Mouse (Mus musculus) hindbrain, embryonic 12.5 days (tissue): ENCODE results near the gene Slc16a6. TPM values are rescaled to one million over a fixed set of nuclear protein-coding genes. Genes with fewer than 3 reads are reported as not detected.
"Not testable (repeated sequence)": the region's sequence is repeated elsewhere in the genome, so short reads cannot be mapped to it uniquely, and the experiment has no call there.

Experiments used
- ATAC-seq: fragments of 200-750 bp; cut with Nextera tagmentation; 2 replicates; pipeline ENCODE4 v1.8.0; 2017; ENCODE audit warnings: moderate TSS enrichment; ENCODE audit not compliant: low FRiP score
- H3K27ac ChIP-seq: fragments of 300-500 bp; sonication (generic); 2 replicates; pipeline ENCODE4 v1.5.1; 2016; ENCODE audit warnings: mild to moderate bottlenecking
- H3K27me3 ChIP-seq: fragments of 300-500 bp; sonication (generic); 2 replicates; pipeline ENCODE4 v1.6.1; 2016; ENCODE audit warnings: mild to moderate bottlenecking
- H3K36me3 ChIP-seq: fragments of 300-500 bp; sonication (generic); 2 replicates; pipeline ENCODE4 v1.6.1; 2016; ENCODE audit warnings: mild to moderate bottlenecking
- H3K4me1 ChIP-seq: fragments of 300-500 bp; sonication (generic); 2 replicates; pipeline ENCODE4 v1.6.1; 2016
- H3K4me2 ChIP-seq: fragments of 300-500 bp; sonication (generic); replicated peaks from 2 replicates; pipeline ENCODE4 v1.6.1; 2016; ENCODE audit warnings: mild to moderate bottlenecking
- H3K4me3 ChIP-seq: fragments of 300-500 bp; sonication (generic); 2 replicates; pipeline ENCODE4 v1.5.1; 2016; ENCODE audit warnings: mild to moderate bottlenecking
- H3K9ac ChIP-seq: fragments of 300-500 bp; sonication (generic); 2 replicates; pipeline ENCODE4 v1.6.1; 2016; ENCODE audit warnings: mild to moderate bottlenecking, moderate library complexity
- H3K9me3 ChIP-seq: fragments of 300-500 bp; sonication (generic); replicated peaks from 2 replicates; pipeline ENCODE4 v1.6.1; 2016; ENCODE audit warnings: mild to moderate bottlenecking
- WGBS: fragments of 180-500 bp; shearing (Covaris S2); methylation state at CpG from one replicate; pipeline ENCODE4 v1.1.7; 2016; 5-methylcytosine and 5-hydroxymethylcytosine counted together
- polyA plus RNA-seq: library from polyadenylated mRNA; unstranded; fragments of >200 nt; fragmentation: Nextera tagmentation; extraction: Ambion mirVana; gene quantifications from 2 replicates; pipeline ENCODE4 v1.2.1, GENCODE M21; 2016

The Slc16a6 gene
- polyA plus RNA-seq, 1 experiment from 2014 or later, result 4.0 TPM

DNA sequence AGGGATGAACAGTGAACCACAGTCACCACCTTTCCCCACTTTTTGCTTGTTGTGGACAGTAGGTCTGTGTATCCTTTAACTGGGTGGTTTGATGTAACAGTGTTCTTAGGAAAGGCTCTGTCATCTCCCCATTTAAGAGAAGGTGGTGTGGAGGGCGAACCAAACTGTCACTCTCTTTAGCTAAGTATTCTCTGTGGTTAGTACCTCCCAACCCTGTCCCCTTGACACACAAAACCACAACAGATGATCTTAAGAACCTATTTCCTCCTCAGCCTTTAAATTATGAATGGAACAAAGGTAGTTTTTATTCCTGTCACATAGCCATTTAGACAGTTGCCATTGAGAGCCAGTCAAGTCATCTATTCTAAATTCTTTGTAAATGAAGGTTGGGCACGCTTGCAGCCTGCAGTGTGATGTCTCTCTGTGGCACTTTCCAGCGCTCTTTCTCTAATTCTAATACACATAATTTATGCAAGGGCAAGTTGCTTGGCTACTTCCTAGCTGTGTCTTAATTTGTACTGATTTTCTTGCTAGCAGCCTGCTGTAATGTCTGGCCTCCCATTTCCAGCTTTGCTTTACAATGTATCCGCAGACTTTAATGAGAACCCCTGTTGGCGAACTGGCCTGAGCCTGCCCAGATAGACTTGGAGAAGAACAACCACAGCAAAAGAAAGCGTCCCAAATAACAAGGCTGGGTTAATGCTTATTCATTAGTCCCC lies 23.8 kb upstream of the Slc16a6 start:
- Histone ChIP-seq H3K4me1 (peaks cover 17% of the 10 kb centered on the region), H3K4me3 (no peak overlapping the region), H3K36me3 (no peaks in the 10 kb centered on the region), H3K27ac (no peak overlapping the region), H3K27me3 (no peaks in the 10 kb centered on the region), H3K4me2 (no peak overlapping the region), H3K9ac (no peak overlapping the region), H3K9me3 (no peaks in the 10 kb centered on the region)
- ATAC-seq, result peak; percentile 48; the same call in 1 of the 2 replicates
- 60% methylated on average over 6 of the region's 6 CpGs for WGBS

GRCm38 (mm10) chr11:109496475-109496993 lies 23.1 kb upstream of the Slc16a6 start:
- no peak overlapping the region for H3K9ac ChIP-seq
- no peak overlapping the region for H3K4me2 ChIP-seq
- no peak overlapping the region for H3K4me3 ChIP-seq
- H3K27me3 ChIP-seq, result no peaks in the 10 kb centered on the region
- WGBS, result 82% methylated on average over 7 of the region's 7 CpGs
- H3K36me3 ChIP-seq, result no peaks in the 10 kb centered on the region
- no peaks in the 10 kb centered on the region for H3K9me3 ChIP-seq
- no peak for ATAC-seq
- H3K4me1 ChIP-seq, result peaks cover 17% of the 10 kb centered on the region
- H3K27ac ChIP-seq, result no peak overlapping the region

DNA sequence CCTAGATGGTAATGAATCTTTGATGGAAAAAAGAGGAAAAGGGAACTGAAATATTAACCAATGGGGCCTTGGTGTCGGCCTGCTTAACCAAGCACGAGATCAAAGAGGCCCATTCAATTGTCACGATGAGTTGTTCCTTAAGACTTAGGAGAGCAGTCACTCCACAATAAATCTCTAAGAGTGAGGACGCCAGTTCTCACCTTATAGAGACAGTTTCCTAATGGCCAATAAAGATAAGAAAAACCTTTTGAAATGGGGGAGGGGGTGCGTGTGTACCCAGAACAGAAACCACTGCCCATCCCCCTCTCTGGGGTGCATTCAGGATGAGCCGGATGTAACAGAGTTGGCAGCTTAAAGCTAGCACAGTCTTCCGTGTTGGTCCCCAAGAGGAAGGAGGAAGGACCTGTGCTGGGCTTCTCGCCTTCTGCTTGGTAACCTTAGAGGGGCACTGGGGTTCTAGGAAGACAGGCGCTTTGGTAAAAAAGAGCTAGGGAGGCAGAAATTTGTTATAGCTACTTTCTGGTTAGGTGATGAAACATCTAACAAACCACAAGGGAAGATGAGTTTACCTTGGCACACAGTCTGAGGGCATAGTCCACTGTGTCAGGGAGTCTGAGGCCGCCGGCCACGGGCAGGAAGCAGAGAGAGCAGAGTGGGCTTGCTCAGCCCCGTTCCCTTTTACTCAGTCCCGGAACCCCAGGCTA lies 22.5 kb upstream of the Slc16a6 start:
- H3K4me3 ChIP-seq, result no peak overlapping the region
- 62% methylated on average over 14 of the region's 14 CpGs for WGBS
- no peak for ATAC-seq

DNA sequence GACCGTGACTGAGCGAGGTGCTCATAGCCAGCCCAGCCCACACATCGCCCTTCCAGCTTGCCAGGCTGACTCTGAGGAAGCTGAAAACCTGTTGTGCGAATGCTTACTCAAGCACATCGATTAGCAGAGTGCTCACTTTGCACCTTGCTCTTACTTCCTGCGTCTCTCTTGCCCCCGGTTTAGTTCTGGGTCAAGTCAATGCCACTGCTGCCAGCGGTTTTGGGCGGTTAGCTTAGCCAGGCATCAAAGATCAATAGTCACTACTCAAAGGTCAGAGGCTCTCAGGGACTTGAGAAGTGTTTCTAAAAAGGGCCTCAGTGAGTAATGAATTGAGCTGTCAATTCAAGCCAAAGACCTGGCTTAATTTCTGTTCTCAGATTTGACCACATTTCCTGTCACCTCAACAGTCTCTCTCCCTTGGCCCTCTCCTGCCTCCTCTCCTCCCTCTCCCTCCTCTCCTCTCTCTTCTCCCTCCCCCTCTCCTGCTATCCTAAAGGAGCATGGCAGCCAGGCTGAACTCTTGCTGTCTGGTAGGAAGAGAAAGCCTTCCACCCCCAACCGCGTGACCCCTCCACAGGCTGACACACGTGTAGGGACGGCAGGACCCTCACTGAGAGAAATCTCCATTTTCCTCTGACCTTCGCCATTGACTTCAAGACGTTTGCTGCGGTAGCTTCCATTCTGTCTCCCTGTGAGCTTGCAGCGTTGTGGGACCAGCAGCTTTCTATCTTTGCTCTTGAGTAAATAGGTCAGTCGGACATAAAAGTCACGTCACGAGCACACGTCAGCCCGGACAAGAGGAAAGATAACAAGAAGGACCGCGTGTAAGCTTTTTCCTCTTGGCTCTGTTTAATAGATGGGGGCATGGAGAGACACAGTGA lies 21.7 kb upstream of the Slc16a6 start:
- H3K4me2 ChIP-seq, result no peak overlapping the region
- no peak overlapping the region for H3K27ac ChIP-seq
- H3K27me3 ChIP-seq, result no peaks in the 10 kb centered on the region
- WGBS, result 54% methylated on average over 24 of the region's 24 CpGs
- H3K36me3 ChIP-seq, result no peaks in the 10 kb centered on the region
- no peak overlapping the region for H3K9ac ChIP-seq
- H3K4me3 ChIP-seq, result no peak overlapping the region
- ATAC-seq, result no peak
- H3K4me1 ChIP-seq, result peaks cover 17% of the 10 kb centered on the region
- H3K9me3 ChIP-seq, result no peaks in the 10 kb centered on the region

More for the DNA sequence above, 22.5 kb upstream of the Slc16a6 start:
- Histone ChIP-seq H3K27ac (no peak overlapping the region), H3K9me3 (no peaks in the 10 kb centered on the region), H3K36me3 (no peaks in the 10 kb centered on the region), H3K4me2 (no peak overlapping the region), H3K4me1 (peaks cover 17% of the 10 kb centered on the region), H3K9ac (no peak overlapping the region), H3K27me3 (no peaks in the 10 kb centered on the region)

GRCm38 (mm10) chr11:109492847-109493464 lies 19.6 kb upstream of the Slc16a6 start:
- not testable (repeated sequence) for ATAC-seq, H3K4me2 ChIP-seq, H3K4me3 ChIP-seq, H3K9ac ChIP-seq, H3K27ac ChIP-seq, H3K36me3 ChIP-seq, H3K9me3 ChIP-seq, H3K27me3 ChIP-seq
- peaks cover 15% of the 10 kb centered on the region for H3K4me1 ChIP-seq
- 78% methylated on average over 8 of the region's 8 CpGs for WGBS

GRCm38 (mm10) chr11:109491844-109492243 lies 18.4 kb upstream of the Slc16a6 start:
- no peaks in the 10 kb centered on the region for H3K27me3 ChIP-seq
- H3K36me3 ChIP-seq, result no peaks in the 10 kb centered on the region
- H3K9ac ChIP-seq, result no peak overlapping the region
- no peak overlapping the region for H3K4me3 ChIP-seq
- H3K4me1 ChIP-seq, result peaks cover 8% of the 10 kb centered on the region; the same call in 1 of the 2 replicates
- ATAC-seq, result no peak
- no peak overlapping the region for H3K4me2 ChIP-seq
- WGBS, result 90% methylated on average over 4 of the region's 4 CpGs
- H3K9me3 ChIP-seq, result no peaks in the 10 kb centered on the region
- no peak overlapping the region for H3K27ac ChIP-seq

DNA sequence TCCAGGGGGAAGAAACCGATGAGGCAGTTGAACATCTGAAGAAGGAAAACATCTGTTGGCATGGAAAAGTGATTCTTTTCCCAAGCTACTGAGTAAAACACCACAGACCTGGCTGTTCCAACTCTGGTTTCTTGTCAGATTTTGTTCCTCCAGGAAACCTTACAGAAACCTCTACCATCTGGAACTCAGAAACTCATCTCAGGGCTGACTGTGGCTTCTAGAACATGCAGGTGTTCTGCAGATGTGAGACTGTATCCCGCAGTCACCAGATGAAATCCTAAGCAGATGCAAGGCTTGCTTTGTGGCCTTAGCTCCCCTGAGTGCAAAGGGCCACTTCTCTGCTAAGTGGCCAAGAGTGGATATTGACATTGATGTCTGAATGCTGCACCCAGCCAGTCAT lies 16.4 kb upstream of the Slc16a6 start:
- Histone ChIP-seq H3K4me3 (no peak overlapping the region), H3K9ac (no peak overlapping the region), H3K4me1 (0 out of 2 replicates have a peak, but pooled peaks cover 4% of the 10 kb centered on the region), H3K27ac (no peak overlapping the region), H3K9me3 (no peaks in the 10 kb centered on the region), H3K4me2 (no peak overlapping the region), H3K36me3 (no peaks in the 10 kb centered on the region), H3K27me3 (no peaks in the 10 kb centered on the region)
- 86% methylated on average over 2 of the region's 2 CpGs for WGBS
- no peak for ATAC-seq

- no peak overlapping the region for H3K9ac ChIP-seq
- no peak overlapping the region for H3K4me3 ChIP-seq
- H3K27ac ChIP-seq, result no peak overlapping the region
- no peaks in the 10 kb centered on the region for H3K36me3 ChIP-seq
- H3K27me3 ChIP-seq, result no peaks in the 10 kb centered on the region
- no peak overlapping the region for H3K4me2 ChIP-seq
- ATAC-seq, result no peak
- no peaks in the 10 kb centered on the region for H3K9me3 ChIP-seq
- WGBS, result 86% methylated on average over 10 of the region's 10 CpGs
- 0 out of 2 replicates have a peak, but pooled peaks cover 4% of the 10 kb centered on the region for H3K4me1 ChIP-seq
Observed at GRCm38 (mm10) chr11:109487991-109488684, 14.7 kb upstream of the Slc16a6 start.

DNA sequence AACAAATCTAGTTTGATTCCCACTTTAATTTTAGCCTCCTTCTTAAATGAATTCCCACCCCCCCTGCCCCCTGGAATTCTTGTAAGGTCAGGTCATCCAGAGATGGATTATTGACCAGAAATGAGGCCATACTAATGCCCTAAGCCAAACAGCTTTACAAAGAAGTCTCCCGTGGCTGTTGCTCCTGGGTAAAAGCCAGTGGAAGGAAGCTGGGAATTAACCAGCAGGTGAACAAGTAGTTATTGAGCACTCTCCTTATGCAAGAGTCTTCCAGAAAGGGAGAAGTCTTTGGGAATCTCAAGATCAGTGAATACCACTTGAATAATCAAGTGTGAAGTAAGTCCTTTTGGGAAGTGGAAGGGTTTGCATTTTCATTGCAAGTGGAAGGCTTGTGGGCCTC lies 13.7 kb upstream of the Slc16a6 start:
- Histone ChIP-seq H3K27ac (no peak overlapping the region), H3K9me3 (no peaks in the 10 kb centered on the region), H3K27me3 (no peaks in the 10 kb centered on the region), H3K9ac (no peak overlapping the region), H3K4me1 (0 out of 2 replicates have a peak, but pooled peaks cover 4% of the 10 kb centered on the region), H3K36me3 (no peaks in the 10 kb centered on the region), H3K4me3 (no peak overlapping the region), H3K4me2 (no peak overlapping the region)
- whole genome bisulfite sequencing, result 43% methylated on average over 1 of the region's 1 CpGs
- no peak for ATAC-seq

- no peak overlapping the region for H3K4me2 ChIP-seq
- H3K4me1 ChIP-seq, result 0 out of 2 replicates have a peak, but pooled peaks cover 4% of the 10 kb centered on the region
- H3K27me3 ChIP-seq, result no peaks in the 10 kb centered on the region
- H3K9me3 ChIP-seq, result no peaks in the 10 kb centered on the region
- H3K27ac ChIP-seq, result no peak overlapping the region
- H3K36me3 ChIP-seq, result no peaks in the 10 kb centered on the region
- no peak for ATAC-seq
- no peak overlapping the region for H3K9ac ChIP-seq
- H3K4me3 ChIP-seq, result no peak overlapping the region
- 73% methylated on average over 15 of the region's 15 CpGs for WGBS
Observed at GRCm38 (mm10) chr11:109485398-109486045, 12.1 kb upstream of the Slc16a6 start.

DNA sequence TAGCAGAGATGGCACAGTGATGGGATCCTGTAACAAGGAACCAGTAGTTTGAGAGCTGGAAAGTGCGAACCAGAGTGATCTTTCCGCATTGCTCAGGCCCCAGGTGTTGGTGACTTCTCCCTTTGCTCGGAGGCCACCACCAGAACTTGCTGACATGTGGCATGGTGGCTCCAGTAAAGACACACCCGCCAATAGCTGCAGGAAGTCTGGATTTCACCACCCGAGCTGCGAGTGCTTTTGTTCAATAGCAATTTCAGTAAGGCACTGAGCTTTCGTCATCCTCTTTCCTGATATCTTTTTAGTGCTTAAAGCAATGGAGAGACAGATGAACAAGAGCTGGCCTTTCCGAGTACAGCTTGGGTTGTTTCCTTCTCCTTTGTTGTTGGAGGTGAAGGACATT lies 7.0 kb upstream of the Slc16a6 start:
- no peak overlapping the region for H3K4me3 ChIP-seq
- no peak overlapping the region for H3K4me2 ChIP-seq
- no peaks in the 10 kb centered on the region for H3K9me3 ChIP-seq
- H3K9ac ChIP-seq, result no peak overlapping the region
- H3K27me3 ChIP-seq, result peaks cover 7% of the 10 kb centered on the region
- no peak for ATAC-seq
- H3K4me1 ChIP-seq, result peaks cover 25% of the 10 kb centered on the region
- H3K36me3 ChIP-seq, result no peaks in the 10 kb centered on the region
- WGBS, result 73% methylated on average over 8 of the region's 8 CpGs
- H3K27ac ChIP-seq, result no peak overlapping the region
